Mouse (Mus musculus) heart, postnatal 0 days (tissue): ENCODE measurements at regions not wholly inside any gene's neighbourhood (a gene's known extent, or its start where the extent isn't known, plus 50 kb on each side); places are given as distances from the start of the nearest gene placed in this dataset.

Source experiments
- ATAC-seq: fragments of 200-750 bp; cut with Nextera tagmentation; 2 replicates; pipeline ENCODE4 v1.8.0; 2017; ENCODE audit warnings: low read depth, moderate number of reproducible peaks, moderate library complexity; ENCODE audit not compliant: insufficient read depth
- DNase-seq: peaks from one replicate; pipeline ENCODE4 v3.0.0-alpha.2; 2016; ENCODE audit warnings: low spot score
- H3K27ac ChIP-seq: fragments of 300-500 bp; sonication (generic); 2 replicates; pipeline ENCODE4 v1.5.1; 2014; ENCODE audit warnings: low read depth, mild to moderate bottlenecking
- H3K27me3 ChIP-seq: fragments of 300-500 bp; sonication (generic); 2 replicates; pipeline ENCODE4 v1.6.1; 2014; ENCODE audit warnings: low read length, mixed read lengths; ENCODE audit not compliant: control insufficient read depth, insufficient read depth
- H3K36me3 ChIP-seq: fragments of 300-500 bp; sonication (generic); replicated peaks from 2 replicates; pipeline ENCODE4 v1.6.1; 2014; ENCODE audit warnings: low read length, mixed read lengths; ENCODE audit not compliant: control insufficient read depth, insufficient read depth
- H3K4me1 ChIP-seq: fragments of 300-500 bp; sonication (generic); 2 replicates; pipeline ENCODE4 v1.6.1; 2014; ENCODE audit warnings: antibody characterized with exemption; ENCODE audit not compliant: control insufficient read depth, insufficient read depth
- H3K4me2 ChIP-seq: fragments of 300-500 bp; sonication (generic); 2 replicates; pipeline ENCODE4 v1.6.1; 2014; ENCODE audit warnings: low read depth, mild to moderate bottlenecking, low read length, moderate library complexity
- H3K4me3 ChIP-seq: fragments of 300-500 bp; sonication (generic); 2 replicates; pipeline ENCODE4 v1.5.1; 2014; ENCODE audit warnings: low read depth, low read length
- H3K9ac ChIP-seq: fragments of 300-500 bp; sonication (generic); replicated peaks from 2 replicates; pipeline ENCODE4 v1.6.1; 2014; ENCODE audit warnings: low read depth, low read length, mixed read lengths
- H3K9me3 ChIP-seq: fragments of 300-500 bp; sonication (generic); replicated peaks from 2 replicates; pipeline ENCODE4 v1.6.1; 2016; ENCODE audit warnings: low read length; ENCODE audit not compliant: control insufficient read depth
- CTCF ChIP-seq: IDR thresholded peaks from 2 replicates; pipeline ENCODE4 v1.5.1; 2016; ENCODE audit warnings: antibody characterized with exemption, control low read depth, low read depth
- EP300 ChIP-seq: IDR thresholded peaks from 2 replicates; pipeline ENCODE4 v1.6.1; 2016; ENCODE audit warnings: antibody characterized with exemption, low read depth
- WGBS: fragments of 180-500 bp; shearing (Covaris S2); extraction: QIAGEN DNeasy Blood & Tissue Kit; methylation state at CpG from one replicate; pipeline ENCODE4 v1.1.7; 2014; 5-methylcytosine and 5-hydroxymethylcytosine counted together

DNA sequence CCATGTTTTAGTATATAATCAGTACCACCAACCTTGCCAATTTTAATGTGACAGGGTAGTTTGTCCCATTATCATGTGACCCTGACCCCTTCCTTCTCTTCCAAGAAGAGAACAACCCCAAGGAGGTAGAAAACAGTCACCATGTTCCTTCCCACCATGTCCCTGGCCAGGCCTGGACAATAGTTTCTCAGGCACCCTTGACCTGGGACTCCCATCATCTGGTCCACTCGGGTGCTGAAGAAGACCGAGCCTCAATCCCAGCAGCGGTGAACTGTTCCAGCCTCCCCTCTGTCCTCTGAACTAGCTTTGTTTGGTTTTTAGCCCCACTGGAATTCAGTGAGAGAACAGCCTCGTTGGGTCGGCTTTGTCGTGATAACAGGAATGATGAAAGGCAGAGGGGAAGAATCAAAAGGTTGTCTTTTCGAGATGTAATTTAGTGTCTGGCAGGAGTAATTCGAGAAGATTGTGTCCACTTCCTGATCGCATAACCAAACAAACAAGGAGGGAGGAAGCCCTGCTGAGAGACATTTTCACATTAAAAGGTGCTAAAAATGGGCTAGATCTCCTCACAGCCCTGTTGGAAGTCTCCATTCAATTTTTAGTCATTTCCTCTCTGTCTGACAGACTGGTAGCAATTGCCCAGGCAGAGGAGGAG lies 77.2 kb downstream of the Barhl2 start:
- H3K4me1 ChIP-seq = no peaks in the 10 kb centered on the region
- H3K9ac ChIP-seq = no peak overlapping the region
- no peak overlapping the region for H3K4me3 ChIP-seq
- H3K27ac ChIP-seq = no peak overlapping the region
- no peak for ATAC-seq
- TF ChIP-seq CTCF (no peak), EP300 (no peak)
- H3K4me2 ChIP-seq = no peak overlapping the region
- H3K27me3 ChIP-seq = no peaks in the 10 kb centered on the region
- H3K9me3 ChIP-seq = no peaks in the 10 kb centered on the region
- WGBS = 14% methylated on average over 9 of the region's 9 CpGs
- no peaks in the 10 kb centered on the region for H3K36me3 ChIP-seq
- DNase-seq = no peak

DNA sequence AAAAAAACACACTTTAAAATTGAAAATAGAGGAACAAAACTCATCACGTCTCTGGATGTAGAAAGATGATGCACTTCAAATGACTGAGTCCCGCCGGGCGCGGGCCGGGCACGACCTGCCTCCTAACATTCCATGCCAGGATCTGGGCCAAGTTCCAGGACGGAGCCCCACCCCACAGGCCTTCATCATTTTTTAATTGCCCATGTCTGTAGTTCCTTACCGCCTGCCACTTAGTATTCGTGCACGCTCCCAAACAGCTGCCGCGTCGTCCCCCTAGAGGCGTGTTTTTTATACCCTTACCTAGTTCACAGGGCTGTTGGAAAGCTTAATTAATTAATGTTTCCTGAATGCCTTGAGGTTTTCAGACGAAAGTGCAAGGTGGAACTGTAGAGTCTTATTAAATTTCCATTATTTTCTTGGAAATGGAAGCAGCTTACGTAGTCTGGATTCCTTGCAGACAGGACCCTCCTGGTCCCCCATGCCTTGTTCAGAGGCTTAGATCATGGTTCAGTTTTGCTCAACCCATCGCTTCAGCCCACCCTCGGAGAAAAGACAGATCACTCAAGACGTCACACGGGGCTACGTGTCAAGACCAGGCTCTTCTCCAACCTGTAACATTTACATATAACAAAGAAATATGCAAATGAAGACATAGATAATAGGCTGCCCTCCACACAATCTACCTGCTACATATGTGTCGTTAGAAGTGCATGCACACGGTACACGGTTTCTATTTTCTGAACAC lies 81.0 kb downstream of the Barhl2 start:
- H3K4me2 ChIP-seq = no peak overlapping the region
- H3K9ac ChIP-seq = no peak overlapping the region
- DNase-seq (no peak), ATAC-seq (no peak)
- no peaks in the 10 kb centered on the region for H3K4me1 ChIP-seq
- H3K27ac ChIP-seq = no peak overlapping the region
- no peaks in the 10 kb centered on the region for H3K36me3 ChIP-seq
- no peaks in the 10 kb centered on the region; the same call in 1 of the 2 replicates for H3K9me3 ChIP-seq
- TF ChIP-seq EP300 = no peak
- TF ChIP-seq CTCF = no peak
- H3K27me3 ChIP-seq = no peaks in the 10 kb centered on the region
- no peak overlapping the region for H3K4me3 ChIP-seq
- WGBS = 87% methylated on average over 25 of the region's 25 CpGs

DNA sequence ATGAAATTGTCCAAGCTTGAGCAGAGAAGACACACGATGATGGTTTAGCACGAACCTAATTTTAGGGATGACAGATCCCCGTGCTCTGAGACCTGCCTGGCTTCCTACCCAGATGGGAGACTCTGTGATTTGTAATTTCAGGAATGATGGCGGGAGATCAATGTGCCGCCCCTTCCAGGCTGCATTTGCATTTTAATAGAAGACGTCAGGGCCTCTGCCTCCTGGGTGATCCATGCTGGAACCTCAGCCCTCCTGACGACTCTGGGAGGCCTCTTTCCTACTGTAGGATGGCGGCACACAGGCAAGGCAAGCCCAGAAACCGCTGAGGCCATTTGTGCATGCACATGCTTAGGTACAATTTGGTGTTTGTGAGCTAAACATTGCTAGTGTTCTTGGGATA lies 90.1 kb downstream of the Barhl2 start:
- Histone ChIP-seq H3K4me1 (no peaks in the 10 kb centered on the region), H3K27me3 (no peaks in the 10 kb centered on the region), H3K27ac (no peak overlapping the region), H3K36me3 (no peaks in the 10 kb centered on the region), H3K9me3 (no peaks in the 10 kb centered on the region), H3K4me2 (no peak overlapping the region), H3K9ac (no peak overlapping the region), H3K4me3 (no peak overlapping the region)
- DNase-seq (no peak), ATAC-seq (no peak)
- WGBS = 33% methylated on average over 9 of the region's 9 CpGs
- TF ChIP-seq CTCF (no peak), EP300 (no peak)

DNA sequence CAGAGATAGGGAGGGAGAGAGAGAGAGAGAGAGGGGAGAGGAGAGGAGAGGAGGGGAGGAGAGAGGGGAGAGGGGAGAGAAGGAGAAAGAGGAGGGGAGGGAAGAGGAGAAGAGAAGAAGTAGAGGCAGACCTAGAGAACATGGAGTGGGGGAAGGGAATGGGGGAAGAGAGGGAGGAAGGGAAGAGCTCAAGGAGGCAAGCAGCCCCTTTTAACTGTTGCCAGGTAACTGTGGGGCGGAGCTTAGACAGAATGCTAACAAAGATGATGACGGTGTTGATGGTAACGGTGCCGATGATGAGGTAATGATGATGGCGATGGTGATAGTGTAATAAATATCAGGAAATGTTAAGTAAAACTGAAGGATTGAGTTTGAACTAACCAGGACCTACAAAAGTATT lies 90.7 kb downstream of the Barhl2 start:
- DNase-seq = no peak
- ATAC-seq = no peak
- no peak overlapping the region for H3K4me3 ChIP-seq
- no peak overlapping the region for H3K4me2 ChIP-seq
- no peaks in the 10 kb centered on the region for H3K27me3 ChIP-seq
- H3K9ac ChIP-seq = no peak overlapping the region
- 64% methylated on average over 5 of the region's 5 CpGs for WGBS
- H3K36me3 ChIP-seq = no peaks in the 10 kb centered on the region
- no peaks in the 10 kb centered on the region for H3K9me3 ChIP-seq
- TF ChIP-seq EP300 = no peak
- no peak for TF ChIP-seq CTCF
- H3K4me1 ChIP-seq = no peaks in the 10 kb centered on the region
- no peak overlapping the region for H3K27ac ChIP-seq

DNA sequence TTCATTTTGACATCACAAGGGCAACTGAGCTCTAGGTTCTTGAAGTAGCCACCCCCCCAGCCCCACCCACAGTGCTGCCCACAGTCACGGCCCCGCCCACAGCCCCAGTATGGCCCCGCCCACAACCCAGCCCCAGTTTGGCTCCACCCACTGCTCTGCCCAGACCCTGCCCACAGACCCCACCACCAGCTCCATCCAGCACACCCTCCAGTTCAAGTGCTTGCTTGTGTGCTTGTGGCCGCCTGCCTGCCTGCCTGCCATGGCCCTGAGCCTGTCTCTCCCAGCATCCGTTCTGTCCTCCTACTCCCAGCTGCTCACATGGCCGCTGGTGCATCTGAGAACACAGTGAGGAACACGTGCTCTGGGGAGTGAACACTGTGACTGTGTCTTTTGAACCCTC lies 92.0 kb downstream of the Barhl2 start:
- no peak for TF ChIP-seq CTCF
- no peak for TF ChIP-seq EP300
- WGBS = 79% methylated on average over 7 of the region's 7 CpGs
- no peaks in the 10 kb centered on the region for H3K27me3 ChIP-seq

More for the DNA sequence above, 92.0 kb downstream of the Barhl2 start:
- DNase-seq (no peak), ATAC-seq (no peak)
- H3K4me1 ChIP-seq = no peaks in the 10 kb centered on the region
- no peak overlapping the region for H3K9ac ChIP-seq
- no peaks in the 10 kb centered on the region for H3K36me3 ChIP-seq
- H3K9me3 ChIP-seq = no peaks in the 10 kb centered on the region
- no peak overlapping the region for H3K4me3 ChIP-seq
- no peak overlapping the region for H3K27ac ChIP-seq
- no peak overlapping the region for H3K4me2 ChIP-seq
